Mouse (Mus musculus) bone marrow, adult 2 months (tissue): ENCODE results near the gene B9d1.

Experiments
- CTCF ChIP-seq: fragments of 200-500 bp; IDR thresholded peaks from 2 replicates; pipeline ENCODE4 v1.5.1; 2011; ENCODE audit warnings: low read length, control low read depth; ENCODE audit not compliant: control insufficient read depth, insufficient read depth
- POLR2A ChIP-seq: fragments of 200-500 bp; IDR thresholded peaks from 2 replicates; pipeline ENCODE4 v1.6.1; 2011; ENCODE audit warnings: low read depth, mild to moderate bottlenecking, control low read depth, low read length, borderline replicate concordance; ENCODE audit not compliant: control insufficient read depth

- TF ChIP-seq CTCF (no peak), POLR2A (no peak)
Measured at GRCm38 (mm10) chr11:61537362-61537761, 32.4 kb downstream of the B9d1 start.
